Mouse (Mus musculus): ENCODE measurements around the gene Plekhb1.

Gene Plekhb1

GRCm38 (mm10) chr7:100662231-100662630 is at the start of gene Plekhb1:
Gene Plekhb1, minus strand, starts transcription at chr7:100662414.
- DNase-seq (ENCODE audit: low spot score in 2 of 2): no peak

- DNase-seq (ENCODE audit: low spot score in 2 of 2): peak; percentile 16
Measured at GRCm38 (mm10) chr7:100706883-100707480, 44.8 kb upstream of the Plekhb1 start.

GRCm38 (mm10) chr7:100706143-100706841 is 44.1 kb upstream of the Plekhb1 start, which contains the start of gene Fam168a:
Gene Fam168a, plus strand, starts transcription at chr7:100706635.
- DNase-seq (ENCODE audit: low spot score in 2 of 2): peak; percentile 93 to 96

GRCm38 (mm10) chr7:100699771-100700770 is 37.9 kb upstream of the Plekhb1 start:
- DNase-seq (ENCODE audit: low spot score in 2 of 2): no peak

- no peak for DNase-seq (ENCODE audit: low spot score in 2 of 2)
Measured at GRCm38 (mm10) chr7:100693199-100693598, 31.0 kb upstream of the Plekhb1 start.

- DNase-seq (ENCODE audit: low spot score in 2 of 2): no peak
Measured at GRCm38 (mm10) chr7:100688471-100688870, 26.3 kb upstream of the Plekhb1 start.

- peak; percentile 52 to 75 for DNase-seq (ENCODE audit: low spot score in 2 of 2)
Measured at GRCm38 (mm10) chr7:100685061-100686030, 23.1 kb upstream of the Plekhb1 start.

GRCm38 (mm10) chr7:100684538-100684937 is 22.3 kb upstream of the Plekhb1 start:
- peak; percentile 76 to 79 for DNase-seq (ENCODE audit: low spot score in 2 of 2)

- DNase-seq (ENCODE audit: low spot score in 2 of 2): no peak
Measured at GRCm38 (mm10) chr7:100684081-100684480, 21.9 kb upstream of the Plekhb1 start.

- no peak for DNase-seq (ENCODE audit: low spot score in 2 of 2)
Measured at GRCm38 (mm10) chr7:100683241-100683640, 21.0 kb upstream of the Plekhb1 start.

- DNase-seq (ENCODE audit: low spot score in 2 of 2): peak in 1 of 2 experiments; percentile 26
Measured at GRCm38 (mm10) chr7:100681132-100681531, 18.9 kb upstream of the Plekhb1 start.

- no peak for DNase-seq (ENCODE audit: low spot score in 2 of 2)
Measured at GRCm38 (mm10) chr7:100678948-100679880, 17.0 kb upstream of the Plekhb1 start.

GRCm38 (mm10) chr7:100678052-100678451 is 15.8 kb upstream of the Plekhb1 start:
- DNase-seq (ENCODE audit: low spot score in 2 of 2): no peak

- DNase-seq (ENCODE audit: low spot score in 2 of 2): no peak
Measured at GRCm38 (mm10) chr7:100674941-100675340, 12.7 kb upstream of the Plekhb1 start.

GRCm38 (mm10) chr7:100673452-100673851 is 11.2 kb upstream of the Plekhb1 start:
- DNase-seq (ENCODE audit: low spot score in 2 of 2): no peak

- peak; percentile 60 to 63 for DNase-seq (ENCODE audit: low spot score in 2 of 2)
Measured at GRCm38 (mm10) chr7:100670646-100671045, 8.4 kb upstream of the Plekhb1 start.

- no peak for DNase-seq (ENCODE audit: low spot score in 2 of 2)
Measured at GRCm38 (mm10) chr7:100663729-100664304, 1.6 kb upstream of the Plekhb1 start.

- peak; percentile 93 to 95 for DNase-seq (ENCODE audit: low spot score in 2 of 2)
Measured at GRCm38 (mm10) chr7:100663190-100663589, 976 bp upstream of the Plekhb1 start.

GRCm38 (mm10) chr7:100661264-100661663 is 950 bp downstream of the Plekhb1 start:
- DNase-seq (ENCODE audit: low spot score in 2 of 2): no peak

Data from right cerebral cortex, adult 2 months (tissue).